Mouse (Mus musculus): ENCODE data around the gene Hoxc6.

The Hoxc6 gene

GRCm38 (mm10) chr15:103015009-103015399 lies 16.9 kb downstream of the Hoxc6 start:
- DNase-seq, result no peak

GRCm38 (mm10) chr15:103015406-103016166 lies 17.5 kb downstream of the Hoxc6 start:
- DNase-seq, result no peak

- DNase-seq, result no peak
Observed at GRCm38 (mm10) chr15:103018636-103019035, 20.6 kb downstream of the Hoxc6 start, which contains the start of gene Hoxc4. TSS of gene Hoxc4 (plus strand) at chr15:103018934.

- DNase-seq, result no peak
Observed at GRCm38 (mm10) chr15:103020899-103021418, 22.9 kb downstream of the Hoxc6 start.

- DNase-seq, result no peak
Observed at GRCm38 (mm10) chr15:103021544-103021943, 23.5 kb downstream of the Hoxc6 start.

GRCm38 (mm10) chr15:103024131-103024530 lies 26.1 kb downstream of the Hoxc6 start:
- DNase-seq, result no peak

- no peak for DNase-seq
Observed at GRCm38 (mm10) chr15:103027266-103028235, 29.5 kb downstream of the Hoxc6 start.

GRCm38 (mm10) chr15:103028916-103029512 lies 31.0 kb downstream of the Hoxc6 start:
- DNase-seq, result no peak

GRCm38 (mm10) chr15:103030142-103030541 lies 32.1 kb downstream of the Hoxc6 start:
- no peak for DNase-seq

GRCm38 (mm10) chr15:103032167-103032566 lies 34.1 kb downstream of the Hoxc6 start:
- no peak for DNase-seq

- no peak for DNase-seq
Observed at GRCm38 (mm10) chr15:103032646-103033575, 34.9 kb downstream of the Hoxc6 start.

GRCm38 (mm10) chr15:103034043-103034806 lies 36.2 kb downstream of the Hoxc6 start:
- no peak for DNase-seq

- no peak for DNase-seq
Observed at GRCm38 (mm10) chr15:103034807-103035547, 36.9 kb downstream of the Hoxc6 start.

- no peak for DNase-seq
Observed at GRCm38 (mm10) chr15:103035548-103035881, 37.5 kb downstream of the Hoxc6 start.

- DNase-seq, result no peak
Observed at GRCm38 (mm10) chr15:103037579-103037978, 39.5 kb downstream of the Hoxc6 start.

GRCm38 (mm10) chr15:103038701-103039480 lies 40.8 kb downstream of the Hoxc6 start:
- DNase-seq, result no peak

GRCm38 (mm10) chr15:103039609-103040008 lies 41.6 kb downstream of the Hoxc6 start:
- no peak for DNase-seq

GRCm38 (mm10) chr15:103040601-103041000 lies 42.5 kb downstream of the Hoxc6 start:
- no peak for DNase-seq

GRCm38 (mm10) chr15:103041613-103042012 lies 43.6 kb downstream of the Hoxc6 start:
- DNase-seq, result no peak

GRCm38 (mm10) chr15:103042209-103042608 lies 44.2 kb downstream of the Hoxc6 start:
- no peak for DNase-seq

Measured in right cerebral cortex, postnatal 4 days (tissue).